ENCODE assay signal across 9 mouse cellular contexts in the genomic region with DNA sequence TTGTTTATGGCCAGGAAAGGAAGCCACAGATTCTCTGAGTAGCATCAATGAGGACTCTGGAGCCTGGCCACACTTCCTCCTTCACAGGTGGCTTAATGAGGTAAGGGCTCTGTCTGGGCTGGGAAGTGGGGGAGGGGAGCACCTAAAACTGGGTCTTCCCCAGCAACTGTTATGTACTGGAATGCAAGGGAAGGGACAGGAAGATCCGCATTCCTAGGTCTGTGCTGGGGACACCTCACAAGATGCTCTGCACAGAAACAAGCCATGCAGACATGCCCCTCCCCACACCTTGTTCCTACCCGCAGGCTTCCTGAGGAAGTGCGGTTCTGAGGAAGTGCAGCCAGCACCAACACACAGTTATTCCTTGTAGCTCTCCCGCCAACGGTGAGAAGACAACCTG. TPM values are rescaled to one million over a fixed set of nuclear protein-coding genes. Genes with fewer than 3 reads are reported as not detected.
DNase-seq lines count a peak whose midpoint lies in the region; ATAC-seq lines count a peak whose summit lies in the region.
"Had no signal": no experiment of that assay in that cellular context is flagged by ENCODE, and none has a peak within 500 bp of the region (broad histone marks: within the 10 kb centered on the region; RNA-seq: fewer than 3 reads in every experiment).

No protein-coding gene starts in this region.

- peaks cover 4% of the 10 kb centered on the region; the same call in 1 of the 2 replicates for H3K27me3 ChIP-seq in forebrain, embryonic 12.5 days
- H3K27me3 ChIP-seq in forebrain, embryonic 11.5 days (ENCODE audit: control insufficient read depth, insufficient read depth, low read length) = no peaks in the 10 kb centered on the region
- H3K27me3 ChIP-seq in lung, embryonic 16.5 days (ENCODE audit: control insufficient read depth, insufficient read depth, low read depth, low read length) = no peaks in the 10 kb centered on the region
- no peaks in the 10 kb centered on the region for H3K27me3 ChIP-seq in splenic B cell, adult 2 months (ENCODE audit: control insufficient read depth, insufficient read depth, low read length, poor library complexity, severe bottlenecking)
- H3K27me3 ChIP-seq: embryonic facial prominence, embryonic 12.5 days had no signal

- H3K36me3 ChIP-seq in forebrain, embryonic 12.5 days (replicated peaks) = no peaks in the 10 kb centered on the region
- no peaks in the 10 kb centered on the region for H3K36me3 ChIP-seq in forebrain, embryonic 11.5 days (ENCODE audit: control insufficient read depth, insufficient read depth, low read length)
- H3K36me3 ChIP-seq in lung, embryonic 16.5 days (ENCODE audit: control insufficient read depth, insufficient read depth, low read length) = no peaks in the 10 kb centered on the region
- no peaks in the 10 kb centered on the region for H3K36me3 ChIP-seq in splenic B cell, adult 2 months (ENCODE audit: control insufficient read depth, insufficient read depth, low read length, poor library complexity, severe bottlenecking)
- H3K36me3 ChIP-seq: embryonic facial prominence, embryonic 12.5 days had no signal

- no peak overlapping the region for H3K4me3 ChIP-seq in forebrain, embryonic 12.5 days (replicated peaks)
- H3K4me3 ChIP-seq in forebrain, embryonic 11.5 days (ENCODE audit: low read depth, low read length) = no peak overlapping the region
- H3K4me3 ChIP-seq in lung, embryonic 16.5 days (ENCODE audit: low read length) = no peak overlapping the region
- H3K4me3 ChIP-seq: embryonic facial prominence, embryonic 12.5 days had no signal

- H3K9me3 ChIP-seq in forebrain, embryonic 12.5 days = no peaks in the 10 kb centered on the region
- H3K9me3 ChIP-seq in forebrain, embryonic 11.5 days (ENCODE audit: control insufficient read depth, low read length) = no peaks in the 10 kb centered on the region
- no peaks in the 10 kb centered on the region for H3K9me3 ChIP-seq in lung, embryonic 16.5 days (ENCODE audit: control insufficient read depth, low read length)
- H3K9me3 ChIP-seq: embryonic facial prominence, embryonic 12.5 days had no signal

- H3K4me2 ChIP-seq in forebrain, embryonic 12.5 days = no peak overlapping the region
- H3K4me2 ChIP-seq in forebrain, embryonic 11.5 days (ENCODE audit: low read depth, low read length, severe bottlenecking) = no peak overlapping the region
- no peak overlapping the region; the same call in 1 of the 2 replicates for H3K4me2 ChIP-seq in lung, embryonic 16.5 days (ENCODE audit: low read depth, low read length)
- H3K4me2 ChIP-seq: embryonic facial prominence, embryonic 12.5 days had no signal

- H3K4me1 ChIP-seq in forebrain, embryonic 12.5 days = peaks cover 59% of the 10 kb centered on the region
- peaks cover 24% of the 10 kb centered on the region for H3K4me1 ChIP-seq in forebrain, embryonic 11.5 days (replicated peaks; ENCODE audit: control insufficient read depth, insufficient read depth, low read length)
- H3K4me1 ChIP-seq in lung, embryonic 16.5 days (replicated peaks; ENCODE audit: control insufficient read depth, insufficient read depth, low read length) = peaks cover 45% of the 10 kb centered on the region

- ATAC-seq in forebrain, embryonic 12.5 days (ENCODE audit: low FRiP score) = no peak
- ATAC-seq in forebrain, embryonic 11.5 days (replicated peaks; ENCODE audit: low FRiP score) = no peak
- ATAC-seq in lung, embryonic 16.5 days (ENCODE audit: low read depth) = peak; percentile 50; the same call in 1 of the 2 replicates
- ATAC-seq in common myeloid progenitor, adult 5-6 weeks (replicated peaks; ENCODE audit: low read depth, poor library complexity, severe bottlenecking) = peak; percentile 40

- no peak overlapping the region for H3K9ac ChIP-seq in forebrain, embryonic 12.5 days
- H3K9ac ChIP-seq in forebrain, embryonic 11.5 days (ENCODE audit: low read length) = no peak overlapping the region
- H3K9ac ChIP-seq in lung, embryonic 16.5 days (ENCODE audit: low read length) = no peak overlapping the region
- H3K9ac ChIP-seq: embryonic facial prominence, embryonic 12.5 days had no signal

- H3K27ac ChIP-seq in forebrain, embryonic 12.5 days = 0 out of 2 replicates have a peak overlapping the region, but pooled peaks have one; percentile 36
- H3K27ac ChIP-seq in forebrain, embryonic 11.5 days (ENCODE audit: low read depth, low read length) = no peak overlapping the region
- H3K27ac ChIP-seq in lung, embryonic 16.5 days (ENCODE audit: low read length) = peak overlapping the region; percentile 35; the same call in 1 of the 2 replicates

- DNase-seq in forebrain, embryonic 11.5 days (ENCODE audit: low spot score) = no peak
- DNase-seq in lung, postnatal 36 days = no peak
- DNase-seq in splenic B cell, adult 2 months (ENCODE audit: low read depth, low spot score) = peak; percentile 38
- no peak for DNase-seq in adrenal gland, postnatal 10 days
- no peak for DNase-seq in layer of hippocampus, adult 9-11 months

- 40% methylated on average over 5 of the region's 5 CpGs for WGBS in forebrain, embryonic 12.5 days
- 42% methylated on average over 5 of the region's 5 CpGs for WGBS in forebrain, embryonic 11.5 days
- 48% methylated on average over 5 of the region's 5 CpGs for WGBS in lung, embryonic 16.5 days

RNA-seq across cellular contexts. Expression of a gene that starts 46.4 kb away (rescaled TPM):
- polyA plus RNA-seq in forebrain, embryonic 12.5 days (2016; fragmentation: Nextera tagmentation; extraction: Ambion mirVana) = 33.2 and 37.2 TPM in 2 replicates
- 19.9 and 23.3 TPM in 2 replicates for polyA plus RNA-seq in forebrain, embryonic 11.5 days (2014; fragmentation: Nextera tagmentation; extraction: Ambion mirVana)
- 13.3 and 14.2 TPM in 2 replicates for polyA plus RNA-seq in lung, embryonic 16.5 days (2015; fragmentation: Nextera tagmentation; extraction: Ambion mirVana)
- total RNA-seq in common myeloid progenitor, adult 5-6 weeks (2017) = 0.53 and 1.1 TPM in 2 replicates
- 10 to 100 TPM; 29.1 to 36.5 TPM for total RNA-seq in adrenal gland, postnatal 10 days (2021)

Comparison
In these comparisons a context has a peak if more than half of its experiments do, and no peak if none do; other contexts are left out.
1. ATAC-seq: peak in lung, embryonic 16.5 days (single experiment) and common myeloid progenitor, adult 5-6 weeks (single experiment); none in forebrain, embryonic 12.5 days (single experiment) and forebrain, embryonic 11.5 days (single experiment).